Mouse (Mus musculus) olfactory bulb, adult 2 months (tissue): ENCODE measurements at regions not wholly inside any gene's neighbourhood (a gene's known extent, or its start where the extent isn't known, plus 50 kb on each side); places are given as distances from the start of the nearest gene placed in this dataset.

ENCODE experiments used
- CTCF ChIP-seq: fragments of 200-500 bp; IDR thresholded peaks from 2 replicates; pipeline ENCODE4 v1.5.1; 2012; ENCODE audit warnings: low read depth, mild to moderate bottlenecking, low read length, moderate library complexity; ENCODE audit not compliant: insufficient read depth
- POLR2A ChIP-seq: fragments of 200-500 bp; IDR thresholded peaks from 2 replicates; pipeline ENCODE4 v1.6.1; 2012; ENCODE audit warnings: mild to moderate bottlenecking, low read depth, low read length, moderate library complexity; ENCODE audit not compliant: insufficient read depth

DNA sequence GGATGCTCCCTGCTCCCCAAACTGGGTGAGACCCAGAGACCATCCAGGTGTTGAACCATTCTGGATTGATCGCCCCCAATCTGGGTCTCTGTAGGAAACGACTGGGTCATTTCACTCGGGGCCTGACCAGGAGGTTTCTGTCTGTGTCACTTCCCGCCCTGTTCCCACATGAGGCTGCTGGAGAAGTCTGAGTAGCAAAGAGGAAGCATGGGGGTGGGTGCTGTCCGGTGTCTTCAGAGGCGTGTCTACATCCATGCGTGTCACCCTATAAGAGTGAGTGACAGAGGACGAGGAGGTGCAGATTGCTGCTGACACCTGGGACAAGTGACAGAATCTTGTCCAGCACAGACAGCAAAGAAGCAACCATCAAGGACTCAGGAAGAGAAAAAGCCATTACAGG is 164.7 kb downstream of the Sh3bp4 start:
- TF ChIP-seq POLR2A (no peak), CTCF (no peak)
